Mouse (Mus musculus) bone marrow macrophage, adult 2 months (primary cell): ENCODE results near the gene Ubp1. TPM values are rescaled to one million over a fixed set of nuclear protein-coding genes. Genes with fewer than 3 reads are reported as not detected.

ENCODE experiments used
- H3K27ac ChIP-seq: 2 replicates; pipeline ENCODE4 v1.5.1; 2012; ENCODE audit warnings: low read depth, low read length; ENCODE audit not compliant: insufficient read depth
- H3K4me1 ChIP-seq: 2 replicates; pipeline ENCODE4 v1.6.1; 2012; ENCODE audit warnings: low read length; ENCODE audit not compliant: control insufficient read depth, insufficient read depth
- H3K4me3 ChIP-seq: 2 replicates; pipeline ENCODE4 v1.5.1; 2012; ENCODE audit warnings: mild to moderate bottlenecking, low read length, moderate library complexity; ENCODE audit not compliant: insufficient read depth
- CTCF ChIP-seq: IDR thresholded peaks from 2 replicates; pipeline ENCODE4 v1.5.1; 2012; ENCODE audit warnings: low read depth, mild to moderate bottlenecking, low read length, moderate library complexity
- POLR2A ChIP-seq: IDR thresholded peaks from 2 replicates; pipeline ENCODE4 v1.6.1; 2012; ENCODE audit warnings: mild to moderate bottlenecking, low read depth, low read length, borderline replicate concordance
- polyA plus RNA-seq: library from polyadenylated mRNA; stranded (reverse); fragments of >200 nt; gene quantifications from 2 replicates; pipeline ENCODE4 v1.2.4, GENCODE M21; 2012; ENCODE audit not compliant: missing spikeins, insufficient read depth, insufficient read length

Gene Ubp1
- polyA plus RNA-seq, 1 experiment = 73.3 TPM

DNA sequence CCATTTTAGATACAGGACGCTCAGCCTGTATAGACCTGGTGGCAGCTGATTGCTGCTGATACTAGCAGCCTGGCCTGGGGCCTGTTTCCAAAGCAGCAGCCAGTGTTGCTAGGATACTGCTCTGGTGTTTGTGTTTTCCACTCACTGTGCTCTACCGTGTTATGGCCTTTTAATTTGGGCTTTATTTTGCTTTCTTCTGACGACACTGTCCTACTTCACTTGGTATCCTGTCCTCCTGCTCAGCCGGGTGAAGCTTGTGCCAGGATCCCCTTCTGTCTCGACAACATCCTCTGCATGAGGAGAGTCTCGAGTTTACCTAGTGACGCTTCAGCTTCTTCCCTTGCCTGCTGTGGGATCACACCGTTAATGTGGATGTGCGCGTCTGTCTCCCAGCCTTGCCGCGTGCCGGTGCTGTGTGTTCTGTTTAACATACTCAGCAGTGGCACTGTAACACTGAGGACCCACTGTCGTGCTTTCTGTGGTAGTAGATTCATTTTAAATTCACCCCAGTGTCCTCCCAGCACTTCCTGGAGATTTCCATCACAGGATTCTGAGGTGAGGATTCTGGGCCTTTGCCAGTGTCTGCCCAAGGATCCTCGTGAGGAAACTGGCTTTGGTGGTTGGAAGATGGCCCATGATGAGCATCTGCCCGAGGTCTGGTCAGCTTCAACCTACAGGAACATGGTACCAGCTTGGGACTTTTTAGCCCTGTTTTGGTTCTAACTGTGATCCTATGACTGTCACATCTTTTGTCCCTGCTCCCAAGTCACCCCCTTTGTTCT lies 50.6 kb downstream of the Ubp1 start:
- Histone ChIP-seq H3K4me3 (no peak overlapping the region), H3K27ac (no peak overlapping the region), H3K4me1 (peaks cover 8% of the 10 kb centered on the region)
- no peak for TF ChIP-seq POLR2A
- TF ChIP-seq CTCF = no peak

GRCm38 (mm10) chr9:113982451-113982850 lies 51.7 kb downstream of the Ubp1 start:
- Histone ChIP-seq H3K4me1 (peaks cover 8% of the 10 kb centered on the region), H3K27ac (no peak overlapping the region), H3K4me3 (no peak overlapping the region)
- TF ChIP-seq CTCF (no peak), POLR2A (no peak)

DNA sequence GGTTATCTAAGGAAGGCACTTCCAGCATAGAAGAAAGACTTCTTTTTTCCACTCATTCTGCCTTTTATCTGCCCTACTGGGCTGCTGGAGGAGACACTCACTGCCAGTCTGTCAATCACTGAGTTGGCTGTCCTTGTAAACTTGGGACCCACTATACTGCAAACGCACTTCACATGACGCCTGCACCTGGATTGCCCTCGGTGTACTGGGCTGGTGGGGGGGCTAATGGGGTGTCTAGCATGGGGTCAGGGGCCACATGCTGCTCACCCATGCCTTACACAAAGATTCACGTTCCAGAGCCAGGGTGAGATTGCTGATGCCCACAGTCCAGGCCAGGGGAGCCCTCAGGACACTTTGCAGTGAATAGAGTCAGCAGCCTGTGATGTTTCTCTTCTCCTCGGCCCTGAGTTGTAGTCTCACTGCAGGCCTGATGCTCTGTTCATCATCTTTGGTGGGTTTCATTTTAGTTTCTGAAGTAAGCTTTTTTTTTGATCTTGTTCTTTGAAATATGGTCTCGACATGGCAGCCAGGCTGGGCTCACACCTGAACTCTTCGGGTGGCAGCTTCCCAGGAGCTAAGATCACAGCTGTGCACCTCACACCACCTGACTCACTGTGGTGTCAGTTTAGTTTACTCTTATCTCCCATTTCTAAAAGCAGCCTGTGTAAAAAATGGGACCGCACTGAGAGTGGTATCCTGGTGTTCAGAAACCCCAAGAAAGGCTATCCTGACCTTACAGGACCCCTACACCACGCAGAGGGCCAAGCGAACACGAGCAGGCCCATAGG lies 52.3 kb downstream of the Ubp1 start:
- Histone ChIP-seq H3K4me3 (no peak overlapping the region), H3K4me1 (peaks cover 8% of the 10 kb centered on the region), H3K27ac (no peak overlapping the region)
- TF ChIP-seq CTCF = no peak
- no peak for TF ChIP-seq POLR2A

DNA sequence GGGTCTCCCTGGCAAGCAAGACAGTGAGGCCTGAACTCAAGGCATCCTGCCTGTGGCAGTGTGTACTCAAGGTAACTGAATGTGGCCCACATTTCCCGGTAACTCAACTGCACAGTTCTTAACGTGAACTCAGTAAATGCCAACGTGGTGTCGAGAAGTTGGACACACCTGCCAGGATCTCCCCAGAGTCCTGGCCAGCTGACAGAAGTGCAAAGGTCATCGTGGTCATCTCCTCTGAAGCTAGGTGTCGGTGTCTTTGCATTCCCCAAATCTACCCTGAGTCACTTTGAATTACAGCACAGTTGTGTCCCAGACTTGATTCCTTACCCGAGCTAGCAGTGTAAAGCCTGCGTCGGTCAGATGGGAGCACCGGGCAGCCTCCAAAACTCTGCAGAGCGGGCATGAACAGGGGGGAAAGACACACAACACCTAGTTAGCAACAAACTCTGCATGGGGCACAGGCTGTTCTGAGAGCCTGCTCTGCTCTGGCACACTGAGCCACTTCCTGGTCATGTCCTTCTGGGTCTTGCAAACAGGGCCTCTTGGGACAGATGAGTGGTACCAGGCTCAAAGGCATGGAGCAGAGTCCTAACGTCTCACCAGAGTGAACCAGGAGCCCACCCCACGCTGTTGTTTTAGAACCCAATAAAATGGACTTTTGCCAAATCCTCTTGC lies 54.3 kb downstream of the Ubp1 start:
- no peak overlapping the region for H3K4me3 ChIP-seq
- H3K27ac ChIP-seq = no peak overlapping the region
- H3K4me1 ChIP-seq = no peaks in the 10 kb centered on the region
- no peak for TF ChIP-seq POLR2A
- no peak for TF ChIP-seq CTCF

- Histone ChIP-seq H3K27ac (no peak overlapping the region), H3K4me3 (no peak overlapping the region), H3K4me1 (no peaks in the 10 kb centered on the region)
- TF ChIP-seq CTCF (peak; percentile 81), POLR2A (no peak)
Measured at GRCm38 (mm10) chr9:113990547-113991248, 60.0 kb downstream of the Ubp1 start.

DNA sequence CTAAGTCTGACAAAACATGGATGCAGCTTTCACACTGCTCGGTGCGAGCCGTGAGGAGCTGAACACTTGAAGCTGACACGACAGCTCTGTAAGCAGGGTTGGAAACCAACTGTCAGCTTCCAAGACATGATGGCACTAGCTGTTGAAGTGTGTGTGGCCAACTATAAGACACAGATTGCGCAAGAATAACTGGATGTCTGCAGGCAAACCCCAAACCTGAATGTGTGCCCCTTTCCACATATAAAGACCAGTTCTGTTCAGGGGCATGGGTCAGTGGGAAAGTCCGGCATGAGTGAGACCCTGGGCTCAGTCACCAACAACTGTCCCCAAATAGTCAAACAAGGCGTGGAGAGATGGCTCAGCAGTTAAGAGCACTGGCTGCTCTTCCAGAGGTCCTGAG lies 62.1 kb downstream of the Ubp1 start:
- H3K4me1 ChIP-seq = no peaks in the 10 kb centered on the region
- TF ChIP-seq CTCF (no peak), POLR2A (no peak)
- no peak overlapping the region for H3K4me3 ChIP-seq
- H3K27ac ChIP-seq = no peak overlapping the region

DNA sequence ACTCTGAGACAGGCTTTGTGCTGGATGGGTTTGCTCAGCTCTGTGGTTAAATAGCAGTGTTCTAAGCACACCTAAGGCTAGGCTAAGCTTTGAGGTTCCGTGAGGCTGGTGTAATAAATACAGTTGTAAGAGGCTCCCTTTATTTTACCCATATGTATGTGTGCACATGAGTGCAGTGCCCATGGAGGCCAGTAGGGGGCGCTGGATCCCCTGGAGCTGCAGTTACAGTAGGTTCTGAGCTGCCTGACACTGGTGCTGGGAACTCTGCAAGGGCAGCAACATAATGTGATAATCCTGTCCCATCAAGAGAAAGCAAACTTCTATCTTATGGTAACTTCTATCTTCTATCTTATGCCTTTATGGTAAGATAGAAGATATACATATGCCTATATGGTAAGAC lies 67.6 kb downstream of the Ubp1 start:
- no peaks in the 10 kb centered on the region for H3K4me1 ChIP-seq
- no peak overlapping the region for H3K4me3 ChIP-seq
- TF ChIP-seq POLR2A = no peak
- TF ChIP-seq CTCF = peak; percentile 56; the same call in 1 of the 2 replicates
- H3K27ac ChIP-seq = no peak overlapping the region

DNA sequence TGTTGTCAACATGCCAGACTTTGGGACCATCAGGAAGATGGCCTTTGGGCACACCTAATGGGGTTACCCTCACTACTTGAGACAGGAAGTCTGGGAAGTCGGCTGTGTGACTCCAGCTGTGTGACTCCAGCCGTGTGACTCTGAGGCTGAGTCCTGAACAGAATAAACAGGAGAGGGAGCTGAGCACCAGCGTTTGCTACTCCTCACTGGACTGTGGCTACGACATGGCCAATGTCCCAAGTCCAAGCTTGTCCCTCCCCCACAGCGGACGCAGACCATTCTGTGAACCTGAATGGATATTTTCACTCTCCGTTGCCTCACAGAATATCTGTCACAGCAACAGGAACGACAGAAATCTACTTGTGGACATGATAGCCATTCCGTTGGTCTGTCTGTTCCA lies 76.1 kb downstream of the Ubp1 start:
- no peak overlapping the region for H3K4me3 ChIP-seq
- no peak for TF ChIP-seq CTCF
- no peak for TF ChIP-seq POLR2A
- H3K4me1 ChIP-seq = no peaks in the 10 kb centered on the region; the same call in 1 of the 2 replicates
- H3K27ac ChIP-seq = no peak overlapping the region

- no peak for TF ChIP-seq CTCF
- TF ChIP-seq POLR2A = no peak
- H3K27ac ChIP-seq = no peak overlapping the region
- H3K4me3 ChIP-seq = no peak overlapping the region
- no peaks in the 10 kb centered on the region; the same call in 1 of the 2 replicates for H3K4me1 ChIP-seq
Measured at GRCm38 (mm10) chr9:114007850-114008350, 77.2 kb downstream of the Ubp1 start.
